Mouse (Mus musculus) heart, embryonic 14.5 days (tissue): ENCODE data around the gene Kctd21. TPM values are rescaled to one million over a fixed set of nuclear protein-coding genes. Genes with fewer than 3 reads are reported as not detected.

Experiments used
- ATAC-seq: fragments of 200-750 bp; cut with Nextera tagmentation; 2 replicates; pipeline ENCODE4 v1.8.0; 2017; ENCODE audit warnings: low read depth, moderate TSS enrichment; ENCODE audit not compliant: insufficient number of reproducible peaks, insufficient read depth, low FRiP score
- H3K27ac ChIP-seq, 2 experiments: fragments of 200-500 bp in 1 of 2; fragments of 300-500 bp in 1 of 2; sonication (generic) in 1 of 2; replicated peaks in 1 of 2; 2 replicates each; pipeline ENCODE4 v1.5.1; 2012 to 2014; ENCODE audit warnings: low read depth in 2 of 2, low read length in 2 of 2, control low read depth in 1 of 2, mild to moderate bottlenecking in 1 of 2, mixed read lengths in 1 of 2; ENCODE audit not compliant: control insufficient read depth in 1 of 2, insufficient read depth in 1 of 2
- H3K27me3 ChIP-seq: fragments of 300-500 bp; sonication (generic); 2 replicates; pipeline ENCODE4 v1.6.1; 2014; ENCODE audit warnings: mild to moderate bottlenecking, low read length, control low read depth; ENCODE audit not compliant: control insufficient read depth, insufficient read depth
- H3K36me3 ChIP-seq: fragments of 300-500 bp; sonication (generic); 2 replicates; pipeline ENCODE4 v1.6.1; 2014; ENCODE audit warnings: mild to moderate bottlenecking, control low read depth, low read length, mixed read lengths; ENCODE audit not compliant: control insufficient read depth, insufficient read depth
- H3K4me1 ChIP-seq, 2 experiments: fragments of 200-500 bp in 1 of 2; fragments of 300-500 bp in 1 of 2; sonication (generic) in 1 of 2; 2 replicates each; pipeline ENCODE4 v1.6.1; 2012 to 2014; ENCODE audit warnings: low read length in 2 of 2, control low read depth in 1 of 2, mixed read lengths in 1 of 2; ENCODE audit not compliant: control insufficient read depth in 2 of 2, insufficient read depth in 2 of 2
- H3K4me2 ChIP-seq: fragments of 300-500 bp; sonication (generic); 2 replicates; pipeline ENCODE4 v1.6.1; 2014; ENCODE audit warnings: mild to moderate bottlenecking, low read length
- H3K4me3 ChIP-seq, 2 experiments: fragments of 200-500 bp in 1 of 2; fragments of 300-500 bp in 1 of 2; sonication (generic) in 1 of 2; 2 replicates each; pipeline ENCODE4 v1.5.1; 2012 to 2014; ENCODE audit warnings: low read length in 2 of 2, mild to moderate bottlenecking in 2 of 2, control low read depth in 1 of 2, low read depth in 1 of 2, moderate library complexity in 1 of 2; ENCODE audit not compliant: control insufficient read depth in 1 of 2, insufficient read depth in 1 of 2
- H3K9ac ChIP-seq: fragments of 300-500 bp; sonication (generic); 2 replicates; pipeline ENCODE4 v1.6.1; 2014; ENCODE audit warnings: mild to moderate bottlenecking, low read length
- H3K9me3 ChIP-seq: fragments of 300-500 bp; sonication (generic); 2 replicates; pipeline ENCODE4 v1.6.1; 2016; ENCODE audit warnings: low read length, control low read depth; ENCODE audit not compliant: control insufficient read depth
- WGBS: fragments of 180-500 bp; shearing (Covaris S2); extraction: QIAGEN DNeasy Blood & Tissue Kit; methylation state at CpG from one replicate; pipeline ENCODE4 v1.1.7; 2014; 5-methylcytosine and 5-hydroxymethylcytosine counted together
- polyA plus RNA-seq: library from polyadenylated mRNA; unstranded; fragments of >200 nt; fragmentation: Nextera tagmentation; extraction: Ambion mirVana; gene quantifications from 2 replicates; pipeline ENCODE4 v1.2.1, GENCODE M21; 2014

The Kctd21 gene
- polyA plus RNA-seq, 1 experiment from 2014 or later, result 5.2 TPM

DNA sequence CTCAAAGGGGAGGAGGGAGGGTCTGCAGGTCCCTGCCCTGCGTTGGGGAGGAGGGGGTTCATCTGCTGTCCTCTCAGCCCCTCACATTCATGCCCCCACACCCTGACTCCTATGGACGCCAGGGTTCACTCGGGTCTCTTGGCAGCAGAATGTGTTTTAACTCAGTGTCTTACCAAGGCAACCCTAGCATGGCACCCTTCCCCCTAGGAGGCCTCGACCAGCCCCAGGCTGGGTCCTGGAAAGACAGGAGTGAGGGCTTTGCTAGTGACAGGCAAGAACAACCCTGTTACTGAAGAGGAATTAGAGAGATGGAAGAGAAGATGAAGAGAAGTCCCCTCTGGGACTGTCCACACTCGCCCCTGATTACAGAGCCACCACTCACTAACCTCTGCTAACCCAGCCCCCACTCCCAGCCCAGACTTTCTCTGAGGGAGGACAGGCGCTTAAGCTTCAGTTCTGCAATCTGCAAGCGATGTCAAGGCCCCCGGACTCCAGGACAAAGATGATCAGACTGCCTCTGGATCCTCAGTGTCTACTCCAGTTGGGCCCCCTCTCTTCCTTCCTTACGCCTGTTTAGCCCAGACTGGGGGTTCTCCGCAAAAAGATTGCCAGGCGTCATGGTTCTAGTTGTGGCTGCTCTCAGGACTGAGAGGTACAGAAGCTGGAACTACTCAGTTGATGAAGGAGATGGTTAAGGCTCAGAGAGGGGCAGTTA, 1.0 kb upstream of the Kctd21 start:
- Histone ChIP-seq H3K9me3 (no peaks in the 10 kb centered on the region), H3K27ac (no peak overlapping the region), H3K4me2 (peak overlapping the region; percentile 65), H3K36me3 (no peaks in the 10 kb centered on the region), H3K27me3 (peaks cover 14% of the 10 kb centered on the region), H3K4me3 (peak overlapping the region; percentile 72 to 75), H3K9ac (peak overlapping the region; percentile 74), H3K4me1 (peaks cover 11 to 12% of the 10 kb centered on the region in 2 experiments)
- ATAC-seq, result no peak
- 58% methylated on average over 11 of the region's 11 CpGs for WGBS

DNA sequence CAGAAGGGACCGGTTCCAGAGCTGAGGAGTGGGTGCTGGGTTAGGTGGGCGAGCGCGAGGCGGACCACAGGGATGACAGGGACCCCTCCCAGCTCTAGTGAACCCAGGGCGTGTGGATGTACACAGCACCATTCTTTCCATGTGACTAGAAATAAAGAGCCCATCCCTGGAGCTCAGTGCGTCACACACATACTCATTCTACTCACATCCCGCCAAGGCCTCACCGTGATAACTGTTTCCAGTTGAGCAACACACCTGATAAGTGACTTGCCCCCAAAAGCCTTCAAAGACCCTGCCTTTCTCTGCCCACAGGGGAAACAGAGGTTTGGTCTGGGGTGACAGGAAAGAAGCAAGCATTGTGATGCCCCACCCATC, 527 bp downstream of the Kctd21 start:
- peak overlapping the region; percentile 72 to 86 for H3K4me3 ChIP-seq
- H3K4me1 ChIP-seq, result peaks cover 11 to 12% of the 10 kb centered on the region in 2 experiments
- no peak; the same call in 1 of the 2 replicates for ATAC-seq
- H3K27ac ChIP-seq, result 0 out of 4 replicates have a peak overlapping the region, but pooled peaks of 1 of the 2 experiments have one; percentile 22
- H3K27me3 ChIP-seq, result no peaks in the 10 kb centered on the region
- H3K4me2 ChIP-seq, result peak overlapping the region; percentile 89
- H3K36me3 ChIP-seq, result no peaks in the 10 kb centered on the region
- peak overlapping the region; percentile 83 for H3K9ac ChIP-seq
- WGBS, result 4% methylated on average over 9 of the region's 9 CpGs
- H3K9me3 ChIP-seq, result no peaks in the 10 kb centered on the region

DNA sequence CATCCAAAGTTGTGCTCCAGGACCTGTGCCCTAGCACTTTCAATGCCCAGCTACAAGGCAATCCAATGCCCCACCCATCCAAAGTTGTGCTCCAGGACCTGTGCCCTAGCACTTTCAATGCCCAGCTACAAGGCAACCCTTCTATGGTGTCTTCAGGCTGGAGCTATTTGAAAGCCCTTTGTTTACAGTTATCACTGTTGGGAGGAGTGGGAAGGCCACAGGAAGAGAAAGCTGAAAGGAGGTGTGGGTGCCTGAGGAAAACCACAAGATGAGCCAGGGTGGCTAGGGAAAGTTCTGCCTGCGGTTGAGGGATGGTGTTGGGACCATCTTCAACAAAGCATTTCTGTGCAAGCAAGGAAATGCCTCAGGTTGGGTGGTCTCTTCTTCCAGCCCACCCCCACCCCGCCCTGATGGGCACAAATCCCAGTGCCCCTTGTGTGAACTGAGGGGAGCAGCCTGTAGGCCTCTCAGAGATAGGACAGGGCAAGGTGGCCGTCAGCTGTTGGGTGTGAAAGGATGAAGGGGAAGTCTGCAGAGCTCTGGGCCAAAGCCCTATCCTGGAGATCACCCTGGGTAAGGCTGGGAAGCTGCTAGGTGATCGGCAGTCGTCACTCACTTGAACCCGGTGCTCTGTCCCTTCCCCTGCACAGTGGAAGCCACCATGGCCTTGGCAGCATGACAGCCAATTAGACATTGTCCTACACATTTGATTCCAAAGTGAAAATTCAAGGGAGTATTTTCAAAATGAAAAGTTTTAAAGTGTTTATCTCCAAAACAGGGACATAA, 1.2 kb downstream of the Kctd21 start:
- no peak for ATAC-seq
- H3K27ac ChIP-seq, result no peak overlapping the region
- H3K4me1 ChIP-seq, result peaks cover 11 to 18% of the 10 kb centered on the region in 2 experiments
- H3K9me3 ChIP-seq, result no peaks in the 10 kb centered on the region
- no peaks in the 10 kb centered on the region for H3K36me3 ChIP-seq
- no peaks in the 10 kb centered on the region for H3K27me3 ChIP-seq
- H3K9ac ChIP-seq, result no peak overlapping the region
- peak overlapping the region; percentile 89 for H3K4me2 ChIP-seq
- WGBS, result 71% methylated on average over 6 of the region's 6 CpGs
- peak overlapping the region in 1 of 2 experiments; percentile 72; a peak in 1 of 4 replicates for H3K4me3 ChIP-seq

DNA sequence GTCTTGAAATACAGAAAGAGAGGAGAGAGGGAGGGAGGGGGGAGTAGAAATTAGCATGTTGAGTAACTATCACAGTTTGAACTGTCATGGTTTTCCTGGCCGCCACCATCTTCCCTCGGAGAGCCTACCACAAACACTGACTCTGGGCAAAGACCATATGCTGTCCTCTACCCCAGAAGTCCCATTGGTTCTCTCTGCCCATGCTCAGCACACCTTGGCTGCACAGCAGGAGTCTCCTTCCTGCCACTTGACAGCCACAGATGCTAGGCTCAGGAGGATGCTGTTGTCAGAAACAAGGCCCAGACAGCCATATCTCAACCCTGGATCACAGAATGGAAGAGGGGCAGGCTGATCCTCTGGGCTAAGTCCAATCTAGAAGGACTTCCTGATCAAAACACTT, 2.3 kb downstream of the Kctd21 start:
- Histone ChIP-seq H3K4me1 (peaks cover 14 to 21% of the 10 kb centered on the region in 2 experiments), H3K27me3 (no peaks in the 10 kb centered on the region), H3K9me3 (no peaks in the 10 kb centered on the region), H3K36me3 (no peaks in the 10 kb centered on the region), H3K4me3 (no peak overlapping the region), H3K9ac (no peak overlapping the region), H3K27ac (no peak overlapping the region), H3K4me2 (no peak overlapping the region)
- 85% methylated on average over 2 of the region's 2 CpGs for WGBS
- ATAC-seq, result no peak

DNA sequence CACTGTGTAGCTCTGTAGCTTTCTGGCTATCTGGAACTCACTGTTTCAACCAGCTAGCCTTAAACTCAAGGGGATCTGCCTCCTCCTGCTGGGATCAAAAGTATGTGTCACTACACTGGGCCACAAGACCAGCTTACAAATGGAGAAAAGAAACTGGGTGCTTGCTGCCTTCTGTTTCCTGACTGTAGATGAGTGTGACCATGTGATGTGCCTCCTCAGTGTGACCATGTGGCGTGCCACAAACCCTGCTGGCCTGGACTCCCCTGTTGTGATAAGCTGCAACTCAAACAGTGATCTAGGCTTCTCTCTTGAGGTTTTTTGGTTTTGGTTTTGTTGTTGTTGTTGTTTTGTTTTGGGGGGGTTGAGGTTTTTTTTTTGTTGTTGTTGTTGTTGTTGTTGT, 4.6 kb downstream of the Kctd21 start:
- 57% methylated on average over 1 of the region's 1 CpGs for WGBS

DNA sequence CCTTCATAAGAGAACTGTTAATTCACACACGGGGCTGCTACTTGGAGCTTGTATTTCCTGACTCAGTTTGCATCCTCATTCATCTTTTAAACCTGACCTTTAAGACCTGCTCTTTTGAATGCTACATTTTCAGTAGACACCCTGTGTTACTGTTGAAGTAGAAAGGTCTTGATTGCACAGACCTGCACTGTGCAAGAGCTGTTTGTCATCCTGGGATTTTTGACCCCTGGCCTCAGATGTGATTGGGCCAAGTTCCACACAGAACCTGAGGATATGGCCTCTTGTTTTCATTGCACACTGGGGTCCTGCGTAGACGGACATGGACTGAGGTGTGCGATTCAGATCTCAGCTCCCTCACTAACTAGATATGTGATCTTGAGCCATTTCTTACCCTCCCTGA, 6.5 kb downstream of the Kctd21 start:
- H3K9me3 ChIP-seq, result no peaks in the 10 kb centered on the region
- H3K4me1 ChIP-seq, result peaks cover 9 to 10% of the 10 kb centered on the region in 2 experiments
- 84% methylated on average over 4 of the region's 4 CpGs for WGBS
- no peak overlapping the region for H3K9ac ChIP-seq
- no peak overlapping the region for H3K27ac ChIP-seq
- H3K4me3 ChIP-seq, result no peak overlapping the region
- ATAC-seq, result no peak
- no peaks in the 10 kb centered on the region for H3K36me3 ChIP-seq
- no peak overlapping the region for H3K4me2 ChIP-seq
- H3K27me3 ChIP-seq, result no peaks in the 10 kb centered on the region

More for the DNA sequence above, 4.6 kb downstream of the Kctd21 start:
- Histone ChIP-seq H3K36me3 (no peaks in the 10 kb centered on the region), H3K4me3 (no peak overlapping the region), H3K4me1 (peaks cover 12 to 17% of the 10 kb centered on the region in 2 experiments), H3K9ac (no peak overlapping the region), H3K27me3 (no peaks in the 10 kb centered on the region), H3K27ac (no peak overlapping the region), H3K9me3 (no peaks in the 10 kb centered on the region), H3K4me2 (no peak overlapping the region)
- ATAC-seq, result no peak

DNA sequence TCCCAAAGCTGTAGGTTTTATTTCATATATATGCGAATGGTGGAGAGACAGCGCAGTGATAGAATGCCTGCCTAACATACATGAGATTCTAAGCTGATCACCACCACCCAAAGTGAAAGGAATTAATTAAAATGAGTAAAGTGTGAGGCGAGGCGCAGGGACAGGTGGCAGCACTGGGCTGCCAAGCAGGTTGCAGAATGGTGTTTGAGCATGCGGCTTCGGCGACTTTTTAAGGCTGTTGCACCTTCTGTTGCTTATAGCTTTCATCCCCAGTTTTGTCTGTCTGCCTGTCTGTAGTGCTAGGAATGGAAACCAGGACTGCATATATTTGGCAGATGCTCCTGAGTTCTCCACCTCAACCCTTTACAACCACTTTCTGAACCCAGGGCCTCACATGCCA, 7.5 kb downstream of the Kctd21 start:
- Histone ChIP-seq H3K9me3 (no peaks in the 10 kb centered on the region), H3K36me3 (no peaks in the 10 kb centered on the region), H3K27me3 (no peaks in the 10 kb centered on the region), H3K4me2 (no peak overlapping the region), H3K4me1 (peaks cover 9 to 10% of the 10 kb centered on the region in 2 experiments), H3K4me3 (no peak overlapping the region), H3K27ac (no peak overlapping the region), H3K9ac (no peak overlapping the region)
- no peak for ATAC-seq
- 91% methylated on average over 7 of the region's 7 CpGs for WGBS
